Mouse (Mus musculus): ENCODE data around the gene Chmp4b. TPM values are rescaled to one million over a fixed set of nuclear protein-coding genes. Genes with fewer than 3 reads are reported as not detected.

Chmp4b gene
- polyA plus RNA-seq, 1 experiment from 2014 or later: 28.7 TPM

GRCm38 (mm10) chr2:154638521-154638920, 13.0 kb upstream of the Chmp4b start:
- Histone ChIP-seq H3K4me3 (ENCODE audit: low read length) (no peak overlapping the region), H3K9me3 (ENCODE audit: control insufficient read depth, low read length) (0 out of 2 replicates have a peak, but pooled peaks cover 3% of the 10 kb centered on the region), H3K27ac (ENCODE audit: low read length) (no peak overlapping the region), H3K27me3 (replicated peaks; ENCODE audit: control insufficient read depth, insufficient read depth, low read length) (no peaks in the 10 kb centered on the region), H3K4me1 (ENCODE audit: control insufficient read depth, insufficient read depth, low read length) (no peaks in the 10 kb centered on the region; the same call in 1 of the 2 replicates), H3K4me2 (ENCODE audit: low read depth, low read length) (no peak overlapping the region), H3K36me3 (ENCODE audit: control insufficient read depth, insufficient read depth, low read length) (peaks cover 6% of the 10 kb centered on the region), H3K9ac (ENCODE audit: low read depth, low read length) (no peak overlapping the region)
- 93% methylated on average over 3 of the region's 3 CpGs for WGBS
- no peak for ATAC-seq

- H3K27ac ChIP-seq (ENCODE audit: low read length): no peak overlapping the region
- WGBS: 78% methylated on average over 4 of the region's 4 CpGs
- ATAC-seq: no peak
Observed at GRCm38 (mm10) chr2:154639115-154639514, 12.4 kb upstream of the Chmp4b start.

GRCm38 (mm10) chr2:154641176-154641575, 10.3 kb upstream of the Chmp4b start:
- Histone ChIP-seq H3K4me3 (ENCODE audit: low read length) (no peak overlapping the region), H3K4me1 (ENCODE audit: control insufficient read depth, insufficient read depth, low read length) (no peaks in the 10 kb centered on the region), H3K9me3 (ENCODE audit: control insufficient read depth, low read length) (0 out of 2 replicates have a peak, but pooled peaks cover 3% of the 10 kb centered on the region), H3K36me3 (ENCODE audit: control insufficient read depth, insufficient read depth, low read length) (peaks cover 6% of the 10 kb centered on the region), H3K9ac (ENCODE audit: low read depth, low read length) (no peak overlapping the region), H3K27ac (ENCODE audit: low read length) (no peak overlapping the region), H3K27me3 (replicated peaks; ENCODE audit: control insufficient read depth, insufficient read depth, low read length) (no peaks in the 10 kb centered on the region), H3K4me2 (ENCODE audit: low read depth, low read length) (no peak overlapping the region)
- no peak for ATAC-seq
- WGBS: 59% methylated on average over 8 of the region's 8 CpGs

More at GRCm38 (mm10) chr2:154639115-154639514, 12.4 kb upstream of the Chmp4b start:
- Histone ChIP-seq H3K9me3 (ENCODE audit: control insufficient read depth, low read length) (0 out of 2 replicates have a peak, but pooled peaks cover 3% of the 10 kb centered on the region), H3K4me2 (ENCODE audit: low read depth, low read length) (no peak overlapping the region), H3K4me3 (ENCODE audit: low read length) (no peak overlapping the region), H3K9ac (ENCODE audit: low read depth, low read length) (no peak overlapping the region), H3K36me3 (ENCODE audit: control insufficient read depth, insufficient read depth, low read length) (peaks cover 6% of the 10 kb centered on the region), H3K27me3 (replicated peaks; ENCODE audit: control insufficient read depth, insufficient read depth, low read length) (no peaks in the 10 kb centered on the region), H3K4me1 (ENCODE audit: control insufficient read depth, insufficient read depth, low read length) (no peaks in the 10 kb centered on the region; the same call in 1 of the 2 replicates)

GRCm38 (mm10) chr2:154642005-154642459, 9.5 kb upstream of the Chmp4b start:
- Histone ChIP-seq H3K27me3 (replicated peaks; ENCODE audit: control insufficient read depth, insufficient read depth, low read length) (no peaks in the 10 kb centered on the region), H3K9me3 (ENCODE audit: control insufficient read depth, low read length) (0 out of 2 replicates have a peak, but pooled peaks cover 3% of the 10 kb centered on the region), H3K4me1 (ENCODE audit: control insufficient read depth, insufficient read depth, low read length) (no peaks in the 10 kb centered on the region), H3K4me2 (ENCODE audit: low read depth, low read length) (peak overlapping the region; percentile 17; the same call in 1 of the 2 replicates), H3K36me3 (ENCODE audit: control insufficient read depth, insufficient read depth, low read length) (peaks cover 6% of the 10 kb centered on the region), H3K4me3 (ENCODE audit: low read length) (no peak overlapping the region), H3K9ac (ENCODE audit: low read depth, low read length) (no peak overlapping the region), H3K27ac (ENCODE audit: low read length) (0 out of 2 replicates have a peak overlapping the region, but pooled peaks have one; percentile 11)
- ATAC-seq: peak; percentile 79
- 70% methylated on average over 9 of the region's 9 CpGs for WGBS

GRCm38 (mm10) chr2:154642712-154643385, 8.7 kb upstream of the Chmp4b start:
- Histone ChIP-seq H3K4me3 (ENCODE audit: low read length) (no peak overlapping the region), H3K9me3 (ENCODE audit: control insufficient read depth, low read length) (0 out of 2 replicates have a peak, but pooled peaks cover 3% of the 10 kb centered on the region), H3K4me2 (ENCODE audit: low read depth, low read length) (no peak overlapping the region), H3K27me3 (replicated peaks; ENCODE audit: control insufficient read depth, insufficient read depth, low read length) (no peaks in the 10 kb centered on the region), H3K27ac (ENCODE audit: low read length) (no peak overlapping the region), H3K4me1 (ENCODE audit: control insufficient read depth, insufficient read depth, low read length) (no peaks in the 10 kb centered on the region), H3K9ac (ENCODE audit: low read depth, low read length) (no peak overlapping the region), H3K36me3 (ENCODE audit: control insufficient read depth, insufficient read depth, low read length) (peaks cover 6% of the 10 kb centered on the region)
- peak; percentile 34 for ATAC-seq
- 70% methylated on average over 6 of the region's 6 CpGs for WGBS

GRCm38 (mm10) chr2:154646634-154647033, 4.9 kb upstream of the Chmp4b start:
- Histone ChIP-seq H3K4me3 (ENCODE audit: low read length) (no peak overlapping the region), H3K4me1 (ENCODE audit: control insufficient read depth, insufficient read depth, low read length) (no peaks in the 10 kb centered on the region), H3K9me3 (ENCODE audit: control insufficient read depth, low read length) (no peaks in the 10 kb centered on the region; the same call in 1 of the 2 replicates), H3K4me2 (ENCODE audit: low read depth, low read length) (no peak overlapping the region), H3K27ac (ENCODE audit: low read length) (no peak overlapping the region), H3K27me3 (replicated peaks; ENCODE audit: control insufficient read depth, insufficient read depth, low read length) (no peaks in the 10 kb centered on the region), H3K36me3 (ENCODE audit: control insufficient read depth, insufficient read depth, low read length) (no peaks in the 10 kb centered on the region), H3K9ac (ENCODE audit: low read depth, low read length) (no peak overlapping the region)
- ATAC-seq: no peak
- WGBS: 75% methylated on average over 5 of the region's 5 CpGs

- Histone ChIP-seq H3K9me3 (ENCODE audit: control insufficient read depth, low read length) (no peaks in the 10 kb centered on the region; the same call in 1 of the 2 replicates), H3K36me3 (ENCODE audit: control insufficient read depth, insufficient read depth, low read length) (no peaks in the 10 kb centered on the region), H3K4me3 (ENCODE audit: low read length) (no peak overlapping the region), H3K4me1 (ENCODE audit: control insufficient read depth, insufficient read depth, low read length) (no peaks in the 10 kb centered on the region), H3K27me3 (replicated peaks; ENCODE audit: control insufficient read depth, insufficient read depth, low read length) (no peaks in the 10 kb centered on the region), H3K9ac (ENCODE audit: low read depth, low read length) (no peak overlapping the region), H3K27ac (ENCODE audit: low read length) (no peak overlapping the region), H3K4me2 (ENCODE audit: low read depth, low read length) (no peak overlapping the region)
- 24% methylated on average over 3 of the region's 3 CpGs for WGBS
- no peak for ATAC-seq
Observed at GRCm38 (mm10) chr2:154648086-154648485, 3.4 kb upstream of the Chmp4b start.

GRCm38 (mm10) chr2:154650404-154650803, 1.1 kb upstream of the Chmp4b start:
- no peak for ATAC-seq
- H3K27ac ChIP-seq (ENCODE audit: low read length): peak overlapping the region; percentile 65; the same call in 1 of the 2 replicates
- no peak overlapping the region for H3K9ac ChIP-seq (ENCODE audit: low read depth, low read length)
- no peaks in the 10 kb centered on the region for H3K4me1 ChIP-seq (ENCODE audit: control insufficient read depth, insufficient read depth, low read length)
- no peak overlapping the region for H3K4me3 ChIP-seq (ENCODE audit: low read length)
- no peaks in the 10 kb centered on the region for H3K27me3 ChIP-seq (replicated peaks; ENCODE audit: control insufficient read depth, insufficient read depth, low read length)
- WGBS: 79% methylated on average over 3 of the region's 3 CpGs
- H3K9me3 ChIP-seq (ENCODE audit: control insufficient read depth, low read length): no peaks in the 10 kb centered on the region; the same call in 1 of the 2 replicates
- no peak overlapping the region for H3K4me2 ChIP-seq (ENCODE audit: low read depth, low read length)
- no peaks in the 10 kb centered on the region for H3K36me3 ChIP-seq (ENCODE audit: control insufficient read depth, insufficient read depth, low read length)

- no peaks in the 10 kb centered on the region; the same call in 1 of the 2 replicates for H3K9me3 ChIP-seq (ENCODE audit: control insufficient read depth, low read length)
- no peak overlapping the region for H3K4me3 ChIP-seq (ENCODE audit: low read length)
- H3K4me2 ChIP-seq (ENCODE audit: low read depth, low read length): no peak overlapping the region
- H3K27ac ChIP-seq (ENCODE audit: low read length): no peak overlapping the region
- no peak for ATAC-seq
- peaks cover 16% of the 10 kb centered on the region for H3K4me1 ChIP-seq (ENCODE audit: control insufficient read depth, insufficient read depth, low read length)
- no peaks in the 10 kb centered on the region for H3K27me3 ChIP-seq (replicated peaks; ENCODE audit: control insufficient read depth, insufficient read depth, low read length)
- WGBS: 96% methylated on average over 12 of the region's 12 CpGs
- H3K9ac ChIP-seq (ENCODE audit: low read depth, low read length): no peak overlapping the region
- no peaks in the 10 kb centered on the region for H3K36me3 ChIP-seq (ENCODE audit: control insufficient read depth, insufficient read depth, low read length)
Observed at GRCm38 (mm10) chr2:154654976-154655375, 3.5 kb downstream of the Chmp4b start.
